Mouse (Mus musculus) testis, adult 2 months (tissue): ENCODE results near the gene Klhdc4.

ENCODE experiments used
- CTCF ChIP-seq: fragments of 200-500 bp; IDR thresholded peaks from 2 replicates; pipeline ENCODE4 v1.5.1; 2012; ENCODE audit warnings: low read depth, mild to moderate bottlenecking, inconsistent platforms, low read length, moderate library complexity; ENCODE audit not compliant: control insufficient read depth, insufficient read depth, insufficient replicate concordance
- POLR2A ChIP-seq: fragments of 200-500 bp; IDR thresholded peaks from 2 replicates; pipeline ENCODE4 v1.6.1; 2012; ENCODE audit warnings: low read depth, mild to moderate bottlenecking, inconsistent platforms, low read length, moderate library complexity; ENCODE audit not compliant: control insufficient read depth

- TF ChIP-seq POLR2A, result no peak
- TF ChIP-seq CTCF, result no peak
These were observed 17.4 kb upstream of the Klhdc4 start for GRCm38 (mm10) chr8:121846815-121847214.
